Mouse (Mus musculus) hindbrain, embryonic 15.5 days (tissue): ENCODE measurements around the gene Ctsj. TPM values are rescaled to one million over a fixed set of nuclear protein-coding genes. Genes with fewer than 3 reads are reported as not detected.
"Not testable (repeated sequence)": the region's sequence is repeated elsewhere in the genome, so short reads cannot be mapped to it uniquely, and the experiment has no call there.

Experiments
- ATAC-seq: fragments of 200-750 bp; cut with Nextera tagmentation; 2 replicates; pipeline ENCODE4 v1.8.0; 2017; ENCODE audit warnings: low read depth, moderate number of reproducible peaks, moderate TSS enrichment; ENCODE audit not compliant: low FRiP score
- H3K27ac ChIP-seq: fragments of 300-500 bp; sonication (generic); replicated peaks from 2 replicates; pipeline ENCODE4 v1.5.1; 2015; ENCODE audit warnings: mild to moderate bottlenecking, inconsistent platforms
- H3K27me3 ChIP-seq: fragments of 300-500 bp; sonication (generic); 2 replicates; pipeline ENCODE4 v1.6.1; 2015; ENCODE audit warnings: control low read depth, inconsistent platforms
- H3K36me3 ChIP-seq: fragments of 300-500 bp; sonication (generic); 2 replicates; pipeline ENCODE4 v1.6.1; 2015; ENCODE audit warnings: control low read depth, inconsistent platforms
- H3K4me1 ChIP-seq: fragments of 300-500 bp; sonication (generic); replicated peaks from 2 replicates; pipeline ENCODE4 v1.6.1; 2015; ENCODE audit warnings: control low read depth, inconsistent platforms
- H3K4me2 ChIP-seq: fragments of 300-500 bp; sonication (generic); 2 replicates; pipeline ENCODE4 v1.6.1; 2015; ENCODE audit warnings: moderate library complexity, mild to moderate bottlenecking, inconsistent platforms
- H3K4me3 ChIP-seq: fragments of 300-500 bp; sonication (generic); 2 replicates; pipeline ENCODE4 v1.5.1; 2015; ENCODE audit warnings: mild to moderate bottlenecking, inconsistent platforms
- H3K9ac ChIP-seq: fragments of 300-500 bp; sonication (generic); 2 replicates; pipeline ENCODE4 v1.6.1; 2015; ENCODE audit warnings: inconsistent platforms
- H3K9me3 ChIP-seq: fragments of 300-500 bp; sonication (generic); 2 replicates; pipeline ENCODE4 v1.6.1; 2016; ENCODE audit warnings: control low read depth, inconsistent platforms
- WGBS: fragments of 180-500 bp; shearing (Covaris S2); methylation state at CpG from one replicate; pipeline ENCODE4 v1.1.7; 2015; 5-methylcytosine and 5-hydroxymethylcytosine counted together
- polyA plus RNA-seq: library from polyadenylated mRNA; unstranded; fragments of >200 nt; fragmentation: Nextera tagmentation; extraction: Ambion mirVana; gene quantifications from 2 replicates; pipeline ENCODE4 v1.2.1, GENCODE M21; 2015

Ctsj gene
- not detected in 2 replicates for polyA plus RNA-seq

DNA sequence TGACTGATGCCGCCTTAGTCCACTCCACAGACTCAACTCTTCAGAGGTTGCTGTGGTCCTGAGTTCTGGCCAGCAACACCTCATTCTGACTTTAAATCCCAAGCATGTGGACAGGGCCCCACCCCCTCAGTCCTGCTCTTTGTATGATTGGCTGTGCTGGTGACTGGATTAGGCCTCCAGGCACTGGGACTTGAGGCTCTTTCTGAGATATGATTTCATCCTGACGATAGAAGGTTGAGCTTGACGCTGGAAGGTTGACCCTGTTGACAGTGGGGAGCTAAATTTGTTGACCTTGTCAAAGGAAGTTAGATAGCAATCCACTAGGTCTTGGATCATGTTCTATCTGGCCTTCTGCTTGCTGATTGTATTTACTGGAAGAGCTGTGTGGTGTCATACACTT is at the start of gene Ctsj:
Gene Ctsj (minus strand): TSS at position 101 of the 400 bp plus-strand sequence.
- 84% methylated on average over 3 of the region's 3 CpGs for WGBS
- Histone ChIP-seq H3K27ac (no peak within 1 kb of the TSS), H3K9ac (no peak within 1 kb of the TSS), H3K9me3 (peaks cover 37% of the 10 kb centered on the region), H3K4me1 (no peaks in the 10 kb centered on the region), H3K4me2 (no peak within 1 kb of the TSS), H3K27me3 (no peaks in the 10 kb centered on the region), H3K36me3 (no peaks in the 10 kb centered on the region), H3K4me3 (no peak within 1 kb of the TSS)
- no peak for ATAC-seq

DNA sequence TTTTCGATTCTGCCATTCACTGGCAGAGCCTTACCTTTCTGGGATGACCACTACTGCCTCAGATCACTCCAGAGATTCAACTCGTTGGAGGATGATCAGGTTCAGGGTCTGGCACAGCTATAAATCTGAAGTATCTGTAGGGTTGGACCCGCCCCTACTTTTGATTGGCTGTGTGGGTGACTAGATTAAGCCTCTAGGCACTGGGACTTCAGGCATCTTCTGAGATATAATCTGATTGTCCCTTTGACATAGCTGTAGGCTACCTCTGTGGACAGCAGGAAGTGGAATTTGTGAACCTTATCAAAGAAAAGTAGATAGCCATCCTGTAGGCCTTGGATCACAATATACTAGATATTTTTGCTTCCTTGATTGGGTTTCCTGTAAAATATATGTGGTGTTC is 34.8 kb upstream of the Ctsj start, which contains the start of gene Ctsq:
Gene Ctsq (minus strand): TSS at position 101 of the 400 bp plus-strand sequence.
- no peak within 1 kb of the TSS for H3K27ac ChIP-seq
- 56% methylated on average over 3 of the region's 3 CpGs for WGBS

DNA sequence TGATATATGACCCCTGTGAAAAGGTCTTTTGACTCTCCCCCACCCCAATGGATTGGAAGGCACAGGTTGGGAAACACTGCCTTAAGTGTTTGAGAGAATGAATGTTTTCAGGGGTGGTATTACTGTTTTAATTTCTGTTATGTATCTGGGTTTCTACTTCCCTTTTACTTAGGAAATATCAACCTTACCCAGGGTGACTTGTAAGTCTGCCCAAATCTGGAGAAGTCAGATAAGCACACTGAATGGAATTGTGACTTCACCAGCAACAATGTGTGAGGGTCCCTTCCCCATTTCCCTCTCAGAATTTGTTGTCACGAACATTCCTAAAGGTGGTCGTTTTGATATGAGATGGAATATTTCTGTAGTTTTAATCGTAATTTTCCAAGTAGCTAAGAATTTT is 17.0 kb upstream of the Ctsj start:
- Histone ChIP-seq H3K36me3 (no peaks in the 10 kb centered on the region), H3K27ac (no peak overlapping the region), H3K27me3 (no peaks in the 10 kb centered on the region), H3K9me3 (peaks cover 13% of the 10 kb centered on the region), H3K4me2 (no peak overlapping the region), H3K9ac (no peak overlapping the region), H3K4me3 (no peak overlapping the region), H3K4me1 (no peaks in the 10 kb centered on the region)
- WGBS: 88% methylated on average over 3 of the region's 3 CpGs
- no peak for ATAC-seq

More for the DNA sequence above, 34.8 kb upstream of the Ctsj start, which contains the start of gene Ctsq:
- no peak within 1 kb of the TSS for H3K9ac ChIP-seq
- H3K27me3 ChIP-seq: no peaks in the 10 kb centered on the region
- H3K9me3 ChIP-seq: peaks cover 22% of the 10 kb centered on the region; the same call in 1 of the 2 replicates
- H3K4me3 ChIP-seq: no peak within 1 kb of the TSS
- no peaks in the 10 kb centered on the region for H3K36me3 ChIP-seq
- no peak within 1 kb of the TSS for H3K4me2 ChIP-seq
- H3K4me1 ChIP-seq: no peaks in the 10 kb centered on the region
- ATAC-seq: no peak

DNA sequence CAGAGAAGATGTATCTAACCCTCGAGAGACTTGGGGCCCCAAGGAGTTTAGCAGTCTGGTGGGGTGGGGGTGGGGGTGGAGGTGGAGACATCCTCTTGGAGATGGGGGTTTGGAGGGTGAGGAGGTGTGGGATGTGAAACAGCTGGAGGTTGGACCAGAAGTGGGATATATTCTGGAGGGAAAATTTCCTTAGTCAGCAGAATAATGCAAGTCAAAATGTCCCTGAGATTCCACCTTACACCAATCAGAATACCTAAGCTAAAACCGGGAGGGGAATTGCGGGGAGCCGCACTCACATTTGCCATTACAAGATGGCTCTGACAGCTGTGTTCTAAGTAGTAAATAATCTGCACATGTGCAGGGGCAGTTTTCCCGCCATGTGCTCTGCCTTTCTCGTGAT is 16.1 kb upstream of the Ctsj start:
- Histone ChIP-seq H3K36me3 (no peaks in the 10 kb centered on the region), H3K27me3 (no peaks in the 10 kb centered on the region), H3K9ac (no peak overlapping the region), H3K4me1 (no peaks in the 10 kb centered on the region), H3K27ac (no peak overlapping the region), H3K4me3 (no peak overlapping the region), H3K9me3 (peaks cover 14% of the 10 kb centered on the region), H3K4me2 (no peak overlapping the region)
- 87% methylated on average over 6 of the region's 6 CpGs for WGBS
- ATAC-seq: no peak

DNA sequence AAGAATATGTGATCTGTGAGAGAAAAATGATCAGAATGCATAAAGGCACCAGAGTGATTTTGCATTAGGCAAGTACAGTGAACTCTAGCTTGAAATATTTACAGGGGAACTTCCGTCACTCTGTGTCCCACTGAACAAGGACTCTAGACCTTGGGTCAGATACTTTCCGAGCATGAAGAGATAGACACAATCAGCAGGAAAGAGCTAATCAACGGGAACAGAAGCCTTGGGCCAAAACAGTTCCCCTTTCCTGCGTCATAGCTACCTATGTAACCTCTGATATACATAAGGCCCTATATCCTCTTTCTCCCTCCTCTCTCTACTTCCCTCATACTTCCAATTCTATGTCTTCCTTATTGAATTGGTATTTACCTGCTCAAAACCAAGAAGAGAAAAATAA is 4.4 kb upstream of the Ctsj start:
- ATAC-seq: no peak
- Histone ChIP-seq H3K4me3 (no peak overlapping the region), H3K9me3 (peaks cover 39% of the 10 kb centered on the region), H3K36me3 (no peaks in the 10 kb centered on the region), H3K27ac (no peak overlapping the region), H3K4me2 (no peak overlapping the region), H3K27me3 (no peaks in the 10 kb centered on the region), H3K4me1 (no peaks in the 10 kb centered on the region), H3K9ac (no peak overlapping the region)
- WGBS: 91% methylated on average over 4 of the region's 4 CpGs

DNA sequence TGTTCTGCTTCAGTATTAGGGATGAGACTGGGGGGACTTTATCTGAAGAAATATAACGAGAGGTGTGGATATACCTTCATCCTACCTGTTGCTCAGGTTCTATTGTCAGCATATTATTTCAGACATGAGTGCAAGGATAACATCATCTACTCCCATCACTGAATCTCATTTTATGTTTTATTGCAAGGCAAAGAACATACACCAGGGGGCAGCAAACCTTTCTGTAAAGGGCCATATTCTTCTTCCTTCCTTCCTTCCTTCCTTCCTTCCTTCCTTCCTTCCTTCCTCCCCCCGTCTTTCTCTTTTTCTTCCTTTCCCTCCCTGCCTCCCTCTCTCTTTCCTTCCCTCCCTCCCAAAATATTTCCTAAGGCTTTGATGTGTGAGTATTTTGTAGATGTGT is 8.2 kb downstream of the Ctsj start:
- H3K4me2 ChIP-seq: no peak overlapping the region
- H3K27ac ChIP-seq: no peak overlapping the region
- H3K4me3 ChIP-seq: no peak overlapping the region
- H3K9ac ChIP-seq: no peak overlapping the region
- ATAC-seq: no peak
- no peaks in the 10 kb centered on the region for H3K36me3 ChIP-seq
- 54% methylated on average over 2 of the region's 2 CpGs for WGBS
- H3K27me3 ChIP-seq: no peaks in the 10 kb centered on the region
- H3K9me3 ChIP-seq: peaks cover 8% of the 10 kb centered on the region; the same call in 1 of the 2 replicates
- no peaks in the 10 kb centered on the region for H3K4me1 ChIP-seq

DNA sequence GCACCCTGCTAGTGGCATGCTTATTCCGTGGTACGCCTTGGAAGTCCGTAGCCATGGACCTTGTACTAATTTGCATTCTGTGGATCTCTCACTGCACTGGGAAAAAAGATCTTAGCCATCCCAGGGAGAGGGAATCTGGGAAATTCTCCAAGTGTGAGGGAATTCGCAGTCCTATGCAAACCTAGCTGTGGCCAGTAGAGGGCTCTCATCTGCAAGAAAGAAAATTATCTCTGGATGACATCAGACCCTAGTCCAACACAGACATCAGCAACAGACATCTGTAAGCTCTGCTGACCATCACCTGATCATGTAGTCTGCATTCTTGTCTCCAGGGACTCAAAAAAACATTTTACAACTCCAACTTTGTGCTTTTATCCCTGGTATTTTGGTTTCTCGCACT is 18.8 kb downstream of the Ctsj start:
- H3K36me3 ChIP-seq, ATAC-seq, H3K4me1 ChIP-seq, H3K9me3 ChIP-seq, H3K9ac ChIP-seq, H3K4me3 ChIP-seq, H3K4me2 ChIP-seq, H3K27me3 ChIP-seq, H3K27ac ChIP-seq: not testable (repeated sequence)
- WGBS: 83% methylated on average over 5 of the region's 5 CpGs

DNA sequence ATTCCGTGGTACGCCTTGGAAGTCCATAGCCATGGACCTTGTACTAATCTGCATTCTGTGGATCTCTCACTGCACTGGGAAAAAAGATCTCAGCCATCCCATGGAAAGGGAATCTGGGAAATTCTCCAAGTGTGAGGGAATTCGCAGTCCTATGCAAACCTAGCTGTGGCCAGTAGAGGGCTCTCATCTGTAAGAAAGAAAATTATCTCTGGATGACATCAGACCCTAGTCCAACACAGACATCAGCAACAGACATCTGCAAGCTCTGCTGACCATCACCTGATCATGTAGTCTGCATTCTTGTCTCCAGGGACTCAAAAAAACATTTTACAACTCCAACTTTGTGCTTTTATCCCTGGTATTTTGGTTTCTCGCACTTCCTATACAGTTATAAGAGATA is 33.4 kb downstream of the Ctsj start:
- not testable (repeated sequence) for H3K4me1 ChIP-seq, H3K9me3 ChIP-seq, H3K27me3 ChIP-seq, ATAC-seq, H3K27ac ChIP-seq, H3K4me3 ChIP-seq, H3K9ac ChIP-seq, H3K4me2 ChIP-seq, H3K36me3 ChIP-seq
- WGBS: 78% methylated on average over 4 of the region's 4 CpGs

DNA sequence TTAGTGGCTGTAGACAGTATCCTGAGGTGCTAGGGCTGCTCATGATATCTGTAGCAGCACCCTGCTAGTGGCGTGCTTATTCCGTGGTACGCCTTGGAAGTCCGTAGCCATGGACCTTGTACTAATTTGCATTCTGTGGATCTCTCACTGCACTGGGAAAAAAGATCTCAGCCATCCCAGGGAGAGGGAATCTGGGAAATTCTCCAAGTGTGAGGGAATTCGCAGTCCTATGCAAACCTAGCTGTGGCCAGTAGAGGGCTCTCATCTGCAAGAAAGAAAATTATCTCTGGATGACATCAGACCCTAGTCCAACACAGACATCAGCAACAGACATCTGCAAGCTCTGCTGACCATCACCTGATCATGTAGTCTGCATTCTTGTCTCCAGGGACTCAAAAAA is 41.8 kb downstream of the Ctsj start:
- H3K4me1 ChIP-seq, ATAC-seq, H3K4me3 ChIP-seq, H3K4me2 ChIP-seq, H3K27me3 ChIP-seq, H3K27ac ChIP-seq, H3K36me3 ChIP-seq, H3K9ac ChIP-seq, H3K9me3 ChIP-seq: not testable (repeated sequence)
- 45% methylated on average over 4 of the region's 5 CpGs for WGBS

DNA sequence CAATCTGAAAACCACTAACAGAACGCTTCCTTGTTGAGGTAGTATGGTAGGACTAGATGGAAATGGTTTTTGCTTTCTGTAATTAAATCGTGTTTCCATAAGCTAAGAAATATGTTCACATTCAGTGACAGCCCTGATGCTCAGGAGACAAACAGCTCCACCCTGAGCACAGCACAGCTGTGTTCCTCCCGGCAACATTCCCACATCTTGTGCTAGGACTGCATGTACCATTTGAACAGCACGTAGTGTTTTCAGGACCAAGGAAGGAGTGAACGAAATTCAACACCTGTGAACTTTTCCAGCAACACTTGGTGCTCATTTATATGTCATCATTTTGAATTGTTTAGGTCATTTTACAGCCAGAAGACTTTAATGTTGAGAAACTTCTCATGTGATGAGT is 44.1 kb downstream of the Ctsj start:
- ATAC-seq: no peak
- Histone ChIP-seq H3K9me3 (peaks cover 5% of the 10 kb centered on the region), H3K36me3 (no peaks in the 10 kb centered on the region), H3K9ac (no peak overlapping the region), H3K4me2 (no peak overlapping the region), H3K4me3 (no peak overlapping the region), H3K4me1 (no peaks in the 10 kb centered on the region), H3K27me3 (no peaks in the 10 kb centered on the region), H3K27ac (no peak overlapping the region)
- 70% methylated on average over 5 of the region's 5 CpGs for WGBS

Other genes starting within 250 kb of the Ctsj start
- not detected in 2 replicates for gene BC051665, start 219.6 kb downstream of the Ctsj start, polyA plus RNA-seq
- gene Ctsll3, start 203.1 kb downstream of the Ctsj start, polyA plus RNA-seq: not detected in 2 replicates
- not detected in 2 replicates for gene 4930486L24Rik, start 141.5 kb downstream of the Ctsj start, polyA plus RNA-seq
- gene Gm49392, start 109.1 kb downstream of the Ctsj start, polyA plus RNA-seq: 0.13 and 0.41 TPM in 2 replicates
- 1.2 and 1.9 TPM in 2 replicates for gene Ctla2b, start 108.5 kb downstream of the Ctsj start, polyA plus RNA-seq
- not detected in 2 replicates for gene Tpbpb, start 101.1 kb downstream of the Ctsj start, polyA plus RNA-seq
- gene Gm49393, start 70.4 kb downstream of the Ctsj start, polyA plus RNA-seq: not detected in 2 replicates
- gene Gm49391, start 69.4 kb downstream of the Ctsj start, polyA plus RNA-seq: 0.71 and 1.5 TPM in 2 replicates
- 15.1 and 21.4 TPM in 2 replicates for gene Ctla2a, start 69.3 kb downstream of the Ctsj start, polyA plus RNA-seq
- not detected in 2 replicates for gene Tpbpa, start 64.0 kb downstream of the Ctsj start, polyA plus RNA-seq
- not detected in 2 replicates for gene Ctsq, start 34.7 kb upstream of the Ctsj start, polyA plus RNA-seq
- not detected in 2 replicates for gene Ctsr, start 158.3 kb upstream of the Ctsj start, polyA plus RNA-seq
- not detected in 2 replicates for gene Cts6, start 197.5 kb upstream of the Ctsj start, polyA plus RNA-seq
- gene Cts8, start 249.4 kb upstream of the Ctsj start, polyA plus RNA-seq: not detected in 2 replicates